Mouse (Mus musculus): ENCODE measurements around the gene Adamts2. TPM values are rescaled to one million over a fixed set of nuclear protein-coding genes. Genes with fewer than 3 reads are reported as not detected.
A peak's percentile ranks its signal among the peaks of the same experiment; 100 is the strongest.

Gene Adamts2
- polyA plus RNA-seq, 1 experiment from 2014 or later = 11.7 TPM

- no peaks in the 10 kb centered on the region for H3K36me3 ChIP-seq (ENCODE audit: control insufficient read depth, insufficient read depth, low read length)
- peak overlapping the region; percentile 50; the same call in 1 of the 2 replicates for H3K27ac ChIP-seq (ENCODE audit: low read length)
- no peak overlapping the region for H3K4me2 ChIP-seq (replicated peaks; ENCODE audit: low read depth, low read length)
- H3K9ac ChIP-seq (replicated peaks; ENCODE audit: low read depth, low read length) = no peak overlapping the region
- H3K9me3 ChIP-seq (ENCODE audit: control insufficient read depth, low read depth, low read length) = no peaks in the 10 kb centered on the region
- H3K27me3 ChIP-seq (ENCODE audit: control insufficient read depth, insufficient read depth, low read length) = no peaks in the 10 kb centered on the region
- ATAC-seq (ENCODE audit: insufficient number of reproducible peaks, insufficient read depth, low FRiP score, low read depth) = no peak
- 56% methylated on average over 12 of the region's 12 CpGs for WGBS
- H3K4me1 ChIP-seq (ENCODE audit: control insufficient read depth, insufficient read depth, low read length) = peaks cover 18% of the 10 kb centered on the region; the same call in 1 of the 2 replicates
- no peak overlapping the region for H3K4me3 ChIP-seq (ENCODE audit: low read depth, low read length)
Measured at GRCm38 (mm10) chr11:50717381-50717897, 115.6 kb downstream of the Adamts2 start.

DNA sequence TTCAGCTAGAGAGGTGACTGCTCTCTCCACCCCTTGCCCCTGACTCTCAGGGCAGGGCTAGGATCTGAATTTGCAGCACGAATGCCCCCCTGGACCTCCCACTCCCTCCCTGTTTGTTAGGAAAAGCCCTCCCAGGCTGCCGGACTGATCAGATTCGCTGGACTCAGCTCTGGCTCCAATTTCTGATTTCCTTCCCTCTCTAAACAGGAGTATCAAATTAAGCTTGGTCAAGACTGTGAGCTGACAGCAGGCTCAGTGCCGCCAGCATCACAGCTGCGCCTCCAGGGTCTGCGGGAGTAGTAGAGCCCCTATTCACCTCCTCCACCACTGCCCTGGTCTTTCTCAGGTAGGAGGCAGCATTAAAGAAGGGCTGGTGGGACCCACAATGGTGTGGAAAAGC lies 117.0 kb downstream of the Adamts2 start:
- Histone ChIP-seq H3K27ac (ENCODE audit: low read length) (no peak overlapping the region), H3K9ac (replicated peaks; ENCODE audit: low read depth, low read length) (no peak overlapping the region), H3K27me3 (ENCODE audit: control insufficient read depth, insufficient read depth, low read length) (no peaks in the 10 kb centered on the region), H3K4me1 (ENCODE audit: control insufficient read depth, insufficient read depth, low read length) (peaks cover 18% of the 10 kb centered on the region; the same call in 1 of the 2 replicates), H3K9me3 (ENCODE audit: control insufficient read depth, low read depth, low read length) (no peaks in the 10 kb centered on the region), H3K4me2 (replicated peaks; ENCODE audit: low read depth, low read length) (no peak overlapping the region), H3K4me3 (ENCODE audit: low read depth, low read length) (no peak overlapping the region), H3K36me3 (ENCODE audit: control insufficient read depth, insufficient read depth, low read length) (no peaks in the 10 kb centered on the region)
- 23% methylated on average over 6 of the region's 6 CpGs for WGBS
- ATAC-seq (ENCODE audit: insufficient number of reproducible peaks, insufficient read depth, low FRiP score, low read depth) = no peak

DNA sequence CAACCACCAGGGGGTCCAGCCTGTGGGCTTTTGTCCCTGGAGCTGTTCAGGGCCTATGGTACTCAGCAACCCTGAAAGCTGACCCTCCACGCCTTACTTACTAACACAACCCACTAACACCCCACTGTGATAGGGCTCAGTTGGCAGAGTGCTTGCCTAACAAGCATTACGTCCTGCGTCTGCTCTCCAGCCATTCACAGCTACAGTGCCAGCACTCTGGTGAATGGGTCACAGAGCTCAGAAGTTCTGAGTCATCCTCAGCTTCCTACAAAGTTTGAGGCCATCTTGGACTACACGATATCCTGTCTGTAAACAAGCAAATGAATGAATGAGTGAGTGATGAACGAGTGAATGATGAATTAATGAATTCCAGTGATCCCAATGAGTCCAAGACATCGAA lies 118.5 kb downstream of the Adamts2 start:
- 83% methylated on average over 6 of the region's 6 CpGs for WGBS
- Histone ChIP-seq H3K9ac (replicated peaks; ENCODE audit: low read depth, low read length) (no peak overlapping the region), H3K4me2 (replicated peaks; ENCODE audit: low read depth, low read length) (no peak overlapping the region), H3K4me1 (ENCODE audit: control insufficient read depth, insufficient read depth, low read length) (peaks cover 18% of the 10 kb centered on the region; the same call in 1 of the 2 replicates), H3K9me3 (ENCODE audit: control insufficient read depth, low read depth, low read length) (no peaks in the 10 kb centered on the region), H3K36me3 (ENCODE audit: control insufficient read depth, insufficient read depth, low read length) (no peaks in the 10 kb centered on the region), H3K27me3 (ENCODE audit: control insufficient read depth, insufficient read depth, low read length) (no peaks in the 10 kb centered on the region), H3K4me3 (ENCODE audit: low read depth, low read length) (no peak overlapping the region), H3K27ac (ENCODE audit: low read length) (no peak overlapping the region)
- ATAC-seq (ENCODE audit: insufficient number of reproducible peaks, insufficient read depth, low FRiP score, low read depth) = no peak

DNA sequence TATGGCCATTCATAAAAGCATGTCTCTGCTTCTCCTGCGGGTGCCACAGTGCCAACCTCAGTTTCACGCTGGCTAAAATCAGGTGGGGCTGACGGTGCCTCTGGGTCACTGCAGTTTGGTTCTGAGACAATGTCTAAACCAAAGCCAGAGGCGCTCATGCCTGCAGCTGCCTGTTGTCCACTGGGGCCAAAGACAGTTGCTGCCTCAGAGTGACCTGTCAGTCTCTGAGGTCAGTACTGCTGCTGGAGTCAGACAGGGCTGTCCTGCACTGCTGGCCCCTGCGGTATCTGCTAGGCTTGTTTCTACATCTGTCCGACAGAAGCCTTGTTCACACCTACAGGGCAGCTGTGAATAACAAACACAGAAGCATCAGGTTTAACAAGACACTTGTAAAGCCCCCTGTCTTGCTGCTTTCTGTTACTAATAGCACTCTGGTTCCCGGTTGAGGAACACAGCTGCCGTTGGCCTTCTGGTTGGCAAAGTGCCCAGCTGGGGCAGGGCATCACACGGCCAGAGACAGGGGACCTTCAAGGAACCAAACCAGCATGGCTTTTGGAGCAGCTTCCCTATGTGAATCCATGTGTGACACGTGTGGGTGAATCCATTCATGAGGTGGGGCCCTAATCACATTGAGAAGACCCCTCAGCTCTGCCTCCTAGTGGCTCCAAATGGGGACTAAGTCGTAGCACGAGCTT lies 119.1 kb downstream of the Adamts2 start:
- ATAC-seq (ENCODE audit: insufficient number of reproducible peaks, insufficient read depth, low FRiP score, low read depth) = no peak
- Histone ChIP-seq H3K4me2 (replicated peaks; ENCODE audit: low read depth, low read length) (no peak overlapping the region), H3K9ac (replicated peaks; ENCODE audit: low read depth, low read length) (no peak overlapping the region), H3K4me1 (ENCODE audit: control insufficient read depth, insufficient read depth, low read length) (peaks cover 18% of the 10 kb centered on the region; the same call in 1 of the 2 replicates), H3K36me3 (ENCODE audit: control insufficient read depth, insufficient read depth, low read length) (no peaks in the 10 kb centered on the region), H3K4me3 (ENCODE audit: low read depth, low read length) (no peak overlapping the region), H3K27ac (ENCODE audit: low read length) (no peak overlapping the region), H3K27me3 (ENCODE audit: control insufficient read depth, insufficient read depth, low read length) (no peaks in the 10 kb centered on the region), H3K9me3 (ENCODE audit: control insufficient read depth, low read depth, low read length) (no peaks in the 10 kb centered on the region)
- 44% methylated on average over 12 of the region's 12 CpGs for WGBS

- Histone ChIP-seq H3K9me3 (ENCODE audit: control insufficient read depth, low read depth, low read length) (0 out of 2 replicates have a peak, but pooled peaks cover 4% of the 10 kb centered on the region), H3K36me3 (ENCODE audit: control insufficient read depth, insufficient read depth, low read length) (no peaks in the 10 kb centered on the region), H3K4me1 (ENCODE audit: control insufficient read depth, insufficient read depth, low read length) (0 out of 2 replicates have a peak, but pooled peaks cover 3% of the 10 kb centered on the region), H3K9ac (replicated peaks; ENCODE audit: low read depth, low read length) (no peak overlapping the region), H3K27me3 (ENCODE audit: control insufficient read depth, insufficient read depth, low read length) (no peaks in the 10 kb centered on the region), H3K4me2 (replicated peaks; ENCODE audit: low read depth, low read length) (no peak overlapping the region), H3K27ac (ENCODE audit: low read length) (no peak overlapping the region), H3K4me3 (ENCODE audit: low read depth, low read length) (no peak overlapping the region)
- no peak for ATAC-seq (ENCODE audit: insufficient number of reproducible peaks, insufficient read depth, low FRiP score, low read depth)
- 76% methylated on average over 4 of the region's 4 CpGs for WGBS
Measured at GRCm38 (mm10) chr11:50725595-50725994, 123.7 kb downstream of the Adamts2 start.

GRCm38 (mm10) chr11:50726035-50726434 lies 124.2 kb downstream of the Adamts2 start:
- H3K27ac ChIP-seq (ENCODE audit: low read length) = no peak overlapping the region
- no peaks in the 10 kb centered on the region for H3K27me3 ChIP-seq (ENCODE audit: control insufficient read depth, insufficient read depth, low read length)
- H3K9me3 ChIP-seq (ENCODE audit: control insufficient read depth, low read depth, low read length) = 0 out of 2 replicates have a peak, but pooled peaks cover 4% of the 10 kb centered on the region
- H3K9ac ChIP-seq (replicated peaks; ENCODE audit: low read depth, low read length) = no peak overlapping the region
- H3K36me3 ChIP-seq (ENCODE audit: control insufficient read depth, insufficient read depth, low read length) = no peaks in the 10 kb centered on the region
- H3K4me1 ChIP-seq (ENCODE audit: control insufficient read depth, insufficient read depth, low read length) = 0 out of 2 replicates have a peak, but pooled peaks cover 2% of the 10 kb centered on the region
- no peak overlapping the region for H3K4me3 ChIP-seq (ENCODE audit: low read depth, low read length)
- 79% methylated on average over 5 of the region's 5 CpGs for WGBS
- H3K4me2 ChIP-seq (replicated peaks; ENCODE audit: low read depth, low read length) = no peak overlapping the region
- no peak for ATAC-seq (ENCODE audit: insufficient number of reproducible peaks, insufficient read depth, low FRiP score, low read depth)

- Histone ChIP-seq H3K9ac (replicated peaks; ENCODE audit: low read depth, low read length) (no peak overlapping the region), H3K4me1 (ENCODE audit: control insufficient read depth, insufficient read depth, low read length) (no peaks in the 10 kb centered on the region), H3K4me3 (ENCODE audit: low read depth, low read length) (no peak overlapping the region), H3K27ac (ENCODE audit: low read length) (no peak overlapping the region), H3K36me3 (ENCODE audit: control insufficient read depth, insufficient read depth, low read length) (no peaks in the 10 kb centered on the region), H3K4me2 (replicated peaks; ENCODE audit: low read depth, low read length) (no peak overlapping the region), H3K27me3 (ENCODE audit: control insufficient read depth, insufficient read depth, low read length) (no peaks in the 10 kb centered on the region), H3K9me3 (ENCODE audit: control insufficient read depth, low read depth, low read length) (0 out of 2 replicates have a peak, but pooled peaks cover 4% of the 10 kb centered on the region)
- ATAC-seq (ENCODE audit: insufficient number of reproducible peaks, insufficient read depth, low FRiP score, low read depth) = no peak
- 27% methylated on average over 3 of the region's 3 CpGs for WGBS
Measured at GRCm38 (mm10) chr11:50733146-50733545, 131.3 kb downstream of the Adamts2 start.

- Histone ChIP-seq H3K36me3 (ENCODE audit: control insufficient read depth, insufficient read depth, low read length) (no peaks in the 10 kb centered on the region), H3K4me3 (ENCODE audit: low read depth, low read length) (no peak overlapping the region), H3K9ac (replicated peaks; ENCODE audit: low read depth, low read length) (no peak overlapping the region), H3K27me3 (ENCODE audit: control insufficient read depth, insufficient read depth, low read length) (no peaks in the 10 kb centered on the region), H3K4me1 (ENCODE audit: control insufficient read depth, insufficient read depth, low read length) (no peaks in the 10 kb centered on the region), H3K27ac (ENCODE audit: low read length) (no peak overlapping the region), H3K4me2 (replicated peaks; ENCODE audit: low read depth, low read length) (no peak overlapping the region), H3K9me3 (ENCODE audit: control insufficient read depth, low read depth, low read length) (0 out of 2 replicates have a peak, but pooled peaks cover 4% of the 10 kb centered on the region)
- 65% methylated on average over 4 of the region's 4 CpGs for WGBS
- ATAC-seq (ENCODE audit: insufficient number of reproducible peaks, insufficient read depth, low FRiP score, low read depth) = no peak
Measured at GRCm38 (mm10) chr11:50734129-50734528, 132.2 kb downstream of the Adamts2 start.

All from stomach, embryonic 14.5 days (tissue).